Mouse (Mus musculus): ENCODE measurements at regions not wholly inside any gene's neighbourhood (a gene's known extent, or its start where the extent isn't known, plus 50 kb on each side); places are given as distances from the start of the nearest gene placed in this dataset.

DNA sequence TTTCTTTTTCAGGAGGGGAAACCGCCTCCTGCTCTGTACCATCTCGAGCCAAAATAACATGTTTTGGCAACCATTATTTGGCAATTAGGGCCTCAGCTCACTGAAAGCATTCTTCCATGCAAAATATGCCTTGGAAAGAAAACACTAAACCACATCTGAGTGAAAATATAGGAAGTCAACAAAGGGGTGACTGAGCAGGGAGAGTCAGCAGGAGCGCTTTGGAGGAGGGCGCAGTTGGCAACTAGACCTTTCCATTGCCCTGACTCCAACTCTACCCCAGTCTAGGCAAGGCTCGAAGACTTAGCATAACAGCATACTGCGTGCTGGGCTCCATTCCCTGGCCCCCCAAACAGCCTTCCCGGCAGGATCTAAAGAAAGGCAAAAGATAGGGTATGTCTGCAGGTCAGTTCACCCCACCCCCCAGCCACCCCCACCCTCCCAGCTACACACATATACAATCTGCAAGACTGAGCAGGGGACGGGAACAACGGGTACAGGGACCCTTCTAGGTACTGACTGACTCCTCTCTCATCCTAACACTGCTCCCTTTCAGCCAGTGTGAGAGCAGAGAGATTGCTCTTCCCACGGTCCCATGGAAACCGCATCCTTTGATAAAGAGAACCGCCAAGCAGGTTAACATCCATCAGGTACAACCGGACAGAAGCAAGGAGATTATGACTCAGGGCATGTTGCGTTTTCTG is 163.5 kb upstream of the Lef1 start:
- peak; percentile 45; the same call in 1 of the 2 replicates for ATAC-seq (ENCODE audit: low FRiP score)
- H3K36me3 ChIP-seq: no peaks in the 10 kb centered on the region
- H3K27me3 ChIP-seq: no peaks in the 10 kb centered on the region
- peaks cover 19% of the 10 kb centered on the region for H3K4me1 ChIP-seq (replicated peaks)
- H3K9me3 ChIP-seq: no peaks in the 10 kb centered on the region
- H3K9ac ChIP-seq: peak overlapping the region; percentile 72; the same call in 1 of the 2 replicates
- H3K27ac ChIP-seq: peak overlapping the region; percentile 90
- H3K4me2 ChIP-seq: peak overlapping the region; percentile 67
- H3K4me3 ChIP-seq: peak overlapping the region; percentile 39; the same call in 1 of the 2 replicates
- WGBS: 66% methylated on average over 14 of the region's 14 CpGs

- Histone ChIP-seq H3K4me2 (peak overlapping the region; percentile 67), H3K27ac (peak overlapping the region; percentile 90), H3K9me3 (no peaks in the 10 kb centered on the region), H3K36me3 (no peaks in the 10 kb centered on the region), H3K27me3 (no peaks in the 10 kb centered on the region), H3K4me1 (replicated peaks) (peaks cover 19% of the 10 kb centered on the region), H3K9ac (peak overlapping the region; percentile 72), H3K4me3 (peak overlapping the region; percentile 39)
- WGBS: under 1% methylated on average over 25 of the region's 25 CpGs
- ATAC-seq (ENCODE audit: low FRiP score): peak; percentile 86
These were observed 164.3 kb upstream of the Lef1 start for GRCm38 (mm10) chr3:130945861-130946449.

DNA sequence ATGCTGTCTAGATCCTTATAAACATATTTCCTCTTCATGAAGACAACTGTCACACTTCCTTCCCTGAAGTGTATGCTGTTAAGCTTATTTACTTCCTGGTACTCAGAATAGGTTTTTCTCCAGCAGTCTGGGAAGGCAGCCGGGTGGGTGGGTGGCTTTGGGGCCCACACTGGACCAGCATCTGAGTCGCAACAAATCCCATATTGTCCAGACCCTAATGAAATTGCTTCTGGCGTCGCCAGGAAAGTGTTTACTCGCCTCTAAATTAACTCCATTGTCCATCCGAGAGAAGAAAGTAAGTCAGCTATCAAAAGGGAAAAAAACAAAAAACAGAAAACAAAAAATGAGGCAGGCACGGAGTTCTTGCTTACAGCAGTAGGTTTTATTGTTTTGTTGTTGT is 164.9 kb upstream of the Lef1 start:
- 7% methylated on average over 7 of the region's 7 CpGs for WGBS
- H3K27me3 ChIP-seq: no peaks in the 10 kb centered on the region
- H3K36me3 ChIP-seq: no peaks in the 10 kb centered on the region
- H3K4me2 ChIP-seq: peak overlapping the region; percentile 67
- no peaks in the 10 kb centered on the region for H3K9me3 ChIP-seq
- peak overlapping the region; percentile 39 for H3K4me3 ChIP-seq
- peak overlapping the region; percentile 72 for H3K9ac ChIP-seq
- no peak for ATAC-seq (ENCODE audit: low FRiP score)
- peaks cover 19% of the 10 kb centered on the region for H3K4me1 ChIP-seq (replicated peaks)
- peak overlapping the region; percentile 90 for H3K27ac ChIP-seq

DNA sequence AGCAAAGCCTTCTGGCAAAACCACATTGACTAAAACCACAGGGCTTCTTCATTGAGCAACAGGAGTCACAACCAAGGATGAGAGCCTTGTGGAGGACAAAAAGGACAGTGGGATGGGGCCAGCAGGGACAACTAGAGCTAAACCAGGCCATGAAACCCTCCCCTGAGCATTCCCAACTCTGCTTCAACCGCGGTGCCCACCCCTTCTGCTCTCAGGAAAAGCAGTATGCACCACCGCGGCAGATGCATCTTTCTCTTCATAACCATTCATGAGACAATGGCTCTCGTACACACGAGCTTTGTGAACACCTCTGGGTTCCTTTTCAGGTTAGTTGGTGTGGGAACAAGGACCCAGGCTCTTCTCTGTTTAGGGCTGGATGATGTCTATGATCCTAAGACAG is 166.0 kb upstream of the Lef1 start:
- H3K4me1 ChIP-seq (replicated peaks): peaks cover 19% of the 10 kb centered on the region
- H3K4me3 ChIP-seq: no peak overlapping the region
- H3K9me3 ChIP-seq: no peaks in the 10 kb centered on the region
- H3K27ac ChIP-seq: no peak overlapping the region
- ATAC-seq (ENCODE audit: low FRiP score): no peak
- H3K4me2 ChIP-seq: no peak overlapping the region
- H3K36me3 ChIP-seq: no peaks in the 10 kb centered on the region
- H3K9ac ChIP-seq: no peak overlapping the region
- no peaks in the 10 kb centered on the region for H3K27me3 ChIP-seq
- WGBS: 94% methylated on average over 6 of the region's 6 CpGs

DNA sequence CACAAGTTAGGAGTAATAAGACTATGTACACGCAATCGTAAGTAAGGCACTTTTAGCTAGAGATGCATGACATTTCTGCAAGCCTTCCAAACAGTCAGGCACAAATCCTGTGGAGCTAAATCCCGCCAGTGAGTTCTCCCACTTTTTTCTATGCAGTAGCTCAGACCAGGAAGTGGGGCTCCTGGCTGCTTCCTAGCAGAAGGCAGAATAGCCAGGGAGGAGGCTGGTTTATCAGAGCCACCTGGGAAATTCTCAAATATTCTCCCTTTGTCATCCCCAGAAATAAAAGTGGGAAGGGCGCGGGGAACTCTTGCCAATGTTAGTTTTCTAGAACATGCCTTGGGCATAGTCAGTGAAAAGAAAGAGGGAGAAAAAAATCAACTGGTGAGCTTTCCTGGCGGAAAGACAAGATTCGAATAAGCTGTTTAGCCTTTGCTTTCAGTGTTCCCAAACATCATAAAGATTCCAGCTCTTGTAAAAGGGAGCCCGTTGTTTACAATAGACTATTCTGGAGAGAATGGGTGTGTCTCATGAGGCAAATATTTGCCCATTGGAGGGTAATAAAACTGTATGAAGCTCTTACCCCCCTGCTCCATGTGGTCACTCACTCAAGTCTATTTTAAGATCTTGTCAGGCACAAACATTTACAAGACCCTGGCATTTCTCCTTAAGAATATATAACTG is 167.2 kb upstream of the Lef1 start:
- Histone ChIP-seq H3K27ac (no peak overlapping the region), H3K9me3 (no peaks in the 10 kb centered on the region), H3K27me3 (no peaks in the 10 kb centered on the region), H3K4me1 (replicated peaks) (peaks cover 19% of the 10 kb centered on the region), H3K4me2 (no peak overlapping the region), H3K36me3 (no peaks in the 10 kb centered on the region), H3K4me3 (no peak overlapping the region), H3K9ac (no peak overlapping the region)
- WGBS: 86% methylated on average over 8 of the region's 8 CpGs
- no peak for ATAC-seq (ENCODE audit: low FRiP score)

DNA sequence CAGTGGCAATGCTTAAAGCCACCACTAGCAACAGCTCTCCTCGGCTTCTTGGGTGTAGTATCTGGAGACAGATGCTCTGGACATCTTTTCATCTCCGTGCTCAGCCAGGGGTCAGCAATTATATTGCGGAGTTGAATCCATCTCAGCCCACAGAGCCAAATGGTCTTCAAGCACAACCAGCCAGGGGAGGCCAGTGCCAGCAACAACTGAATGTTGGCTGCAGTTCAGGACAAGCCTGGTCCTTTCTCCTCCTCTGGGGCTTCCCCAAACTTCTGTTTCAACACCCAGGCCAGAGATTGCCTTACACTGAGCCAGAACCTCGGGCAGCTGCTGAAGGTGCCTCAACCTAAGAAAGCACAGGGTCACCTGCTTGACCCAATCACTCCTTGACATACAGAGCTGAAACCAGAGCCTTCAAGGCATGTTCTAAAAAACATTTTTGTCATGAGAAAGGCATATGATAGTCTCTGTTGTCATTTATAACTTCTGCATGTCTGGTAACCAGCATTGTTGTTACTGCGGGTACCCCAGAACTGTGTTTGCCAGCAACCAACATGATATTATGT is 169.9 kb upstream of the Lef1 start:
- Histone ChIP-seq H3K4me2 (no peak overlapping the region), H3K4me1 (replicated peaks) (peaks cover 2% of the 10 kb centered on the region), H3K27me3 (0 out of 2 replicates have a peak, but pooled peaks cover 5% of the 10 kb centered on the region), H3K27ac (no peak overlapping the region), H3K36me3 (no peaks in the 10 kb centered on the region), H3K4me3 (no peak overlapping the region), H3K9ac (no peak overlapping the region), H3K9me3 (no peaks in the 10 kb centered on the region)
- 82% methylated on average over 5 of the region's 5 CpGs for WGBS
- no peak for ATAC-seq (ENCODE audit: low FRiP score)

GRCm38 (mm10) chr3:130936980-130937379 is 173.3 kb upstream of the Lef1 start:
- H3K27ac ChIP-seq: no peak overlapping the region
- WGBS: 82% methylated on average over 5 of the region's 5 CpGs
- no peaks in the 10 kb centered on the region for H3K4me1 ChIP-seq (replicated peaks)
- no peak overlapping the region for H3K4me2 ChIP-seq
- ATAC-seq (ENCODE audit: low FRiP score): no peak
- H3K27me3 ChIP-seq: 0 out of 2 replicates have a peak, but pooled peaks cover 5% of the 10 kb centered on the region
- no peaks in the 10 kb centered on the region for H3K9me3 ChIP-seq
- no peak overlapping the region for H3K4me3 ChIP-seq
- no peaks in the 10 kb centered on the region for H3K36me3 ChIP-seq
- H3K9ac ChIP-seq: no peak overlapping the region

DNA sequence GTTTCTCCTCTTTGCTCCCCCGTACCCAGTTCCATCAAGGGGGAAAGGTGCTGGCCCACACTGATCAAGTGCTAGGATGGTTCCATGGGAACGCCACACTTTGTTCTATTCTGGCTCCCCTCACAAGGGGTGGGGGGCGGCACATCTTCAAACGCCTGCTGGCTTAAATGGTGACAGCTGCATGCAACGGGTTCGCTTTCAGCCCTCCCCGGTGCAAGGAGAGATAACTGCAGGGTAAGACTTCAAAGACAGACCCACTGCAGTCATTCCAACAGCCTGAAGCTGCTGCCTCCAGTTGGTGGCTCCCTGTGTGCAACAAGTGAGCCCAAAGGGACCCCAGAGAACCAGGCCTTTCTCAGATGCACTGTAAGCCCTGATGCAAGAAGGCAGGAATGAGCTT is 173.9 kb upstream of the Lef1 start:
- Histone ChIP-seq H3K27ac (no peak overlapping the region), H3K36me3 (no peaks in the 10 kb centered on the region), H3K4me1 (replicated peaks) (no peaks in the 10 kb centered on the region), H3K4me2 (no peak overlapping the region), H3K4me3 (no peak overlapping the region), H3K27me3 (0 out of 2 replicates have a peak, but pooled peaks cover 5% of the 10 kb centered on the region), H3K9ac (no peak overlapping the region), H3K9me3 (no peaks in the 10 kb centered on the region)
- WGBS: 39% methylated on average over 7 of the region's 7 CpGs
- ATAC-seq (ENCODE audit: low FRiP score): no peak

GRCm38 (mm10) chr3:130935926-130936315 is 174.3 kb upstream of the Lef1 start:
- H3K27ac ChIP-seq: no peak overlapping the region
- no peaks in the 10 kb centered on the region for H3K4me1 ChIP-seq (replicated peaks)
- H3K27me3 ChIP-seq: 0 out of 2 replicates have a peak, but pooled peaks cover 5% of the 10 kb centered on the region
- H3K9ac ChIP-seq: no peak overlapping the region
- ATAC-seq (ENCODE audit: low FRiP score): no peak
- no peaks in the 10 kb centered on the region for H3K9me3 ChIP-seq
- WGBS: 80% methylated on average over 11 of the region's 11 CpGs
- H3K4me2 ChIP-seq: no peak overlapping the region
- H3K36me3 ChIP-seq: no peaks in the 10 kb centered on the region
- H3K4me3 ChIP-seq: no peak overlapping the region

GRCm38 (mm10) chr3:130935302-130935925 is 174.9 kb upstream of the Lef1 start:
- no peak for ATAC-seq (ENCODE audit: low FRiP score)
- Histone ChIP-seq H3K9me3 (no peaks in the 10 kb centered on the region), H3K4me3 (no peak overlapping the region), H3K27ac (no peak overlapping the region), H3K36me3 (no peaks in the 10 kb centered on the region), H3K27me3 (0 out of 2 replicates have a peak, but pooled peaks cover 5% of the 10 kb centered on the region), H3K4me2 (no peak overlapping the region), H3K9ac (no peak overlapping the region), H3K4me1 (replicated peaks) (no peaks in the 10 kb centered on the region)
- WGBS: 73% methylated on average over 8 of the region's 8 CpGs

DNA sequence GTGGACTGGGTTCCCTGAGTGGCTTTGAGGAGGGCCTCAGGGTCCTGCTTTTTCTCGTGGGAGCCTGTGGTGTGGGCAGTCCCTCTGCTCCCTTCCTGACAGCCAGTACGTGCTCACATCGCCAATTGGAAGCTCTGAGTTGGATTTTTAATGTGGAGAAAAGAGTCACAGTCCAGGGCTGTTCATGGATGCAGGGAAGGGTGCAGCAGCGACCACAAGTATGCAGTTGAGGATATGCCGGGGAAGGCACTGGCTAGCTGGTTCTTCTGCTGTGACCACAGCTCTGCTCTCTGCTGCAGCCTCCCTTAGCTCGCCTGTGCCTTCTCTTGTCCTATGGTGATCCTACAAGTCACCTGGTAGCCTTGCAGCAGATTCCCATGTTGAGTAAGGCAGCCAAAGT is 177.5 kb upstream of the Lef1 start:
- Histone ChIP-seq H3K4me2 (no peak overlapping the region), H3K27me3 (0 out of 2 replicates have a peak, but pooled peaks cover 5% of the 10 kb centered on the region), H3K9ac (no peak overlapping the region), H3K4me3 (no peak overlapping the region), H3K4me1 (replicated peaks) (no peaks in the 10 kb centered on the region), H3K27ac (no peak overlapping the region), H3K9me3 (no peaks in the 10 kb centered on the region), H3K36me3 (no peaks in the 10 kb centered on the region)
- ATAC-seq (ENCODE audit: low FRiP score): no peak
- WGBS: 82% methylated on average over 6 of the region's 6 CpGs

DNA sequence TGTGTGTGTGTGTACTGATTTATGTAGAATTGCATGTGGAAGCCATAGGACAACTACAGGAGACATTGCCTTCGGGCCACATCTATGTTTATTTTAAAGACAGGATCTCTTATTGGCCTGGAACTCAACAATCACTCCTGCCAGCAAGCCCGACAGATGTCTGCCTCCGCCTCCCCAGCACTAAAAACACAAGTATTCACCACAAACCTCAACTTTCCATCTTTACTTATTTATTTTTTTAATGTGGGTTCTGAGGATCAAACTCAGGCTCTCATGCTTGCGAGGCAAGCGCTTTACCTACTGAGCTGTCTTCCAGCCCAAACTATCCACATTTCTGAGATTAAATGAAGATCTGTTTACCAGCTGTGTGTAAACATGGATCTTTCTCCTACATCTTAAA is 178.0 kb upstream of the Lef1 start:
- H3K9ac ChIP-seq: no peak overlapping the region
- no peak for ATAC-seq (ENCODE audit: low FRiP score)
- H3K4me1 ChIP-seq (replicated peaks): no peaks in the 10 kb centered on the region
- H3K4me2 ChIP-seq: no peak overlapping the region
- 0 out of 2 replicates have a peak, but pooled peaks cover 5% of the 10 kb centered on the region for H3K27me3 ChIP-seq
- H3K4me3 ChIP-seq: no peak overlapping the region
- H3K9me3 ChIP-seq: no peaks in the 10 kb centered on the region
- H3K27ac ChIP-seq: no peak overlapping the region
- no peaks in the 10 kb centered on the region for H3K36me3 ChIP-seq
- WGBS: 94% methylated on average over 5 of the region's 5 CpGs
